Mouse (Mus musculus) bone marrow, adult 2 months (tissue): ENCODE data around the gene E330009J07Rik.

Source experiments
- CTCF ChIP-seq: fragments of 200-500 bp; IDR thresholded peaks from 2 replicates; pipeline ENCODE4 v1.5.1; 2011; ENCODE audit warnings: low read length, control low read depth; ENCODE audit not compliant: control insufficient read depth, insufficient read depth
- POLR2A ChIP-seq: fragments of 200-500 bp; IDR thresholded peaks from 2 replicates; pipeline ENCODE4 v1.6.1; 2011; ENCODE audit warnings: low read depth, mild to moderate bottlenecking, control low read depth, low read length, borderline replicate concordance; ENCODE audit not compliant: control insufficient read depth

GRCm38 (mm10) chr6:40402031-40402430 is 33.9 kb downstream of the E330009J07Rik start:
- no peak for TF ChIP-seq POLR2A
- no peak for TF ChIP-seq CTCF
